Mouse (Mus musculus) ovary, postnatal 14 days (tissue): Measurements from ENCODE around the gene Swi5.
"Not testable (repeated sequence)": the region's sequence is repeated elsewhere in the genome, so short reads cannot be mapped to it uniquely, and the experiment has no call there.

Experiments
- DNase-seq: peaks from one replicate; pipeline ENCODE4 v3.0.0; 2022; ENCODE audit warnings: low spot score

Gene Swi5

DNA sequence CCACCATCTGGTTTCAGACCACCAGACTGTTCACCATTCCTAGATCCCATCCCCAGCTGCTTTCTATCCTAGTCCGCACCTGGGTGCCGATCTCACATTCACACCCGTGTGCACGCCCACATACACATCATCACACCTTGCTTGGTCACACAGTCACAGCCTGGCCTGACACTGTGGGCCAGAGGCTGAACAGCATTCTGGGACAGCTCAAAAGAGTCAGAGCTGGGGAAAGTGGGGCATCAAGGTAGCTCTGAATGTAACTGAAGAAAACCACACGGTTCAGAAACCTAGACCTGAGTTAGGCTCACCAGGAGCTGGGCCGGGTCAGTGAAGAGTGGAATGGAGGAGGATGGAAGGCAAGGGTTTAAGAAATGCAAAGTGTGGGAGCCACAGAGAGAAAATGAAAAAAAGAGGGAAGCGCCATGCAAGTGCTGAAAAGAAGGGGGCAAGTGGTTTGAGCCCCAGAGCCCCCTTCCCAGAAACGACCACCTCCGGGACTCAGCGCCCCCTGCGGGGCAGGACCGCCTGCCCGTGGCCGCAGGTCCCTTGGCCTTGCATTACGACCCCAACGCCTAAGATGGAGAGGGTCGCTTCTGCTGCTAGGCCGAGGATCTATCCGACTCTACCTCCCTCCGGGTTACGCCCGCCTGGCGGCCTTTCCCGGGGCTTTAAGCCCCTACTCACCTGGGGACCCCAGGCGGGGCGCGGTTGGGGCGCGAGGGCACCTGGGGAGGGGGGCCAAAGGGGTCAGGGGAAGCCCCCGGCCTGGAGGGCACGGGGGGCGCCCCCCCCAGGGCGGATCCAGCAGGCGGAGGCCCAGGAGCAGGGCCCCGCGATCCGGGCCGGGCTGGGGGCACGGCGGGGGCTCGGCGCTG lies 23.8 kb upstream of the Swi5 start:
- no peak for DNase-seq

DNA sequence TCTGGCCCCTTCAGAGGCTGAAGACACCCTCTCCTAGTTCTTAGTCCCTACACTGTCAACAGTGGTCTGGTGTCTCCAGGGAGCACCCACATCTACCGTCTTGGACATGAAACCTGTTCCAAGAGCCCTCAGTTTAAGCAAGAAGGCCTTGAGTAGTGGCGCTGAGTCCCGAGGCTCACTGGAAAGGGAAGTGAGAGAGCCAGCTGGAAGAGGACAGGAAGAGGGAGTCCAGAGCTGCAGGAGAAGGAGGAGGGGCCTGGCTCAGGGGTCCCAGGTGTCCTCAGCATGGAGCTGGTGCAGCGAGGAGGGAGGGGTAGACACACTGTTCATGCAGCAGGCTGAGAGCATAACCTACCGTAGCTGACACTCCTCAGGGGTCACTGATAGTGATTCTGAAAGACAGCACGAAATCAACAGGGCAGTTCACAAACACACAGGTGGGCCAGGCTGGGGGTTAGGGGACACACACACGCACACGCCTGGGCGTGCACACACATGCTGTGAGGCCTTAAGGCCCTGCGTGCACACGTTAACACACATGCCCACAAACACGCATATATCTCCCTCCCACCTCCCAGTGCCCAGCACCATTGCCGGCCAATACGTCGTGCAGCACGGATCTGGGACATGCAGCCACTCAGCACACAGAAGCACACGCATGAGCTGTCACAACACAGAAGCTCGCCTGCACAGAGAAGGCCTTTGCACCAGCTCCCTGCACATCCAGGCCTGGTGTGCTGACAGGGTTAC lies 22.4 kb upstream of the Swi5 start:
- DNase-seq, result no peak

- DNase-seq, result no peak
These were observed 21.1 kb upstream of the Swi5 start for GRCm38 (mm10) chr2:32308870-32309568.

- DNase-seq, result no peak
These were observed 20.3 kb upstream of the Swi5 start for GRCm38 (mm10) chr2:32307941-32308760.

GRCm38 (mm10) chr2:32307247-32307798 lies 19.4 kb upstream of the Swi5 start:
- DNase-seq, result no peak

DNA sequence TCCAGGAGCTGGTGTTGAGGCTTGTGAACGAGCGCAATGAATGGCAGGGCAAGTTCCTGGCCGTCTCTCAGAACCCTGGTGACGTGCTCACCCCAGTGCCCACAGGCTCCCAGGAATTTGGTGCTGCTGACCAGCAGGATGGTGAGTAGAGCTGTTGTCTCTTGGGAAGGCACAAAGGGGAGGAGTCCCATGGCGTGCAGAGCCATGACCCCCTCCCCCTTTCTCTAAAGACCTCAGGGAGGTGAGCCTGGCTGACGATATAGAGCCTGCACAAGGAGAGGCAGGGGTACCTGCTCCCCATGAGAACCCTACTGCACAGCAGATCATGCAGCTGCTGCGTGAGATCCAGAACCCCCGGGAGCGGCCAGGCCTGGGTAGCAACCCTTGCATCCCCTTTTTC lies 18.3 kb upstream of the Swi5 start:
- no peak for DNase-seq

- DNase-seq, result no peak
These were observed 17.8 kb upstream of the Swi5 start for GRCm38 (mm10) chr2:32305668-32306067.

GRCm38 (mm10) chr2:32304145-32304832 lies 16.4 kb upstream of the Swi5 start:
- DNase-seq, result no peak

GRCm38 (mm10) chr2:32302952-32303351 lies 15.1 kb upstream of the Swi5 start:
- DNase-seq, result no peak

DNA sequence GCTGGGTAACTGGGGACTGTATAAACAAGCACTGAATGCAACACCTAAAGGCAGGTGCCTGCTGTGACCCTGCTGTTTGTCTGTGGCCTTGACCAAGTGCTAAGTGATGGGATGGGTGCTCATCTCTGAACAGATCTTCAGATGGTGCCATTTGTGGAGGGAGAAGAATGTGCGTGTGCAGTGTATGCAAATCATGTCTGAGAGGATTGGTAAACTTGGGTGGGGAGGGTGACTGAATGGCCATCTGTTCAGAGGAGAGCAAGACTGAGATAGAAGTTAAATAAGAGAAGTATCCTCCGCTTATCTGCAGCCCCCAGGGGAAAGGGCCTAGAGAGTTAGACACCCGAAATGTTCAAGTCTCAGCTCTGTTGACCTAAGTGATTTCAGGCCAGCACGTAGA lies 11.6 kb upstream of the Swi5 start:
- DNase-seq, result no peak

GRCm38 (mm10) chr2:32295842-32296241 lies 8.0 kb upstream of the Swi5 start:
- DNase-seq, result not testable (repeated sequence)

- DNase-seq, result no peak
These were observed 7.4 kb upstream of the Swi5 start for GRCm38 (mm10) chr2:32295285-32295684.

DNA sequence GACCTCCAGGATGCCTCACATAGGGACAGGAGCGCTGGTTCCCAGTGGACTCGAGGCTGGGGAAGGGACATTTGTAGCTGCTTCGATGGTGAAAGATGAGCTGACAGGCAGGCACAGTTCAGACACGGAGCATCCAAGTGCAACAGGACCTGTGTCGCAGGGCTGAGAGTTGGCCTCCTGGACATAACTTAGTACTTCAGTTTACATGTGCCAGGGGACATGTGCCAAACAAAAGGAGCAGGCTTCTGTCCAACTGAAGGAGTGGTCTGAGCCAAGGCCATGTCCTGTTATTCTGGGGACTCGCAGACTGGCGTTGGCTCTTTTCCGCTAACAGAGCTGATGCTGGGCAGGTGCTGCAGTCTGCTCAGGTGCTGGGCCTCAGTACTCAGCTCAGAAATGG lies 6.5 kb upstream of the Swi5 start:
- no peak for DNase-seq

DNA sequence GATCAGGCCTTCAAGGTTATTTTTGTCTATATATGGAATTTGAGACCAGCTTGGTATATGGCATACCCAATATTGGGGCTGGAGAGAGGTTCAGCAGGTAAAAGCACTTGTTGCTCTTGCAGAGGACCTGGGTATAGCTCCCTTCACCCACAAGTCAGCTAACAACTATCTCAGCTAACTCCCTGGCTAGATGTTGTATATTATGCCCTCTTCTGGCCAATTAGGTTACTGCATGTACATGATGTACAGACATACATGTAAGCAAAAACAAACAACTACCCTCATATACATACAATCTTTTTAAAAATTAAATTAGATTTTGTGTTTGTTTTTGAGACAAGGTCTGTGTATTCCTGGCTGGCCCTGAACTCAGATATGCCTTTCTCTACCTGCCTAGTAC lies 1.7 kb upstream of the Swi5 start:
- no peak for DNase-seq

DNA sequence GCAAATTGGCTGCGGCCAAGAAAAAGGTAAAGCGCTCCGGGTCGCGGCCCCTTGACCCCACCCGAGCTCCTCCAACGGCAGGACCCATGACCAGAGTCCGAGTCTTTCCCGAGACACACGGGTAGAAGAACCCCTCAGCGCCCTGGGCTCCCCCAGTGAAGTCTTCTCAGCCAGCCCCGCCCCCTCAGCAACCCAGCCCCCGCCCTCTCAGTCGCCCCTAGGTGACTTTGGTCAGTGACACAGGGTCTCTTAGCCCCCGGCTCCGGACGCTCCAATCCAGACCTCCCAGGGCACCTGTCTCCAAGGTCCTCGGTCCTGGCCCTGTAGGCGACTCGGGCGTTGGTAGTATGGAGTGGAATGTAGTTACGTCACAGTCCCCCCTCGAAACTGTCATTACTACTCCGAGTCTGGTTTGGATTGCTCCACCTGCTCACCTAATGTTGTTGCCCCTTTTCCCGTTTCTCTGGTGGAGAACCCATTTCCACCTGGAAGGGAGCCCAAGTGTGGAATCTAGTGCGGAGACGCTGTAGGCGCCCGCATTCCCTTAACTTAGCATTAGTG lies 576 bp upstream of the Swi5 start:
- no peak for DNase-seq

DNA sequence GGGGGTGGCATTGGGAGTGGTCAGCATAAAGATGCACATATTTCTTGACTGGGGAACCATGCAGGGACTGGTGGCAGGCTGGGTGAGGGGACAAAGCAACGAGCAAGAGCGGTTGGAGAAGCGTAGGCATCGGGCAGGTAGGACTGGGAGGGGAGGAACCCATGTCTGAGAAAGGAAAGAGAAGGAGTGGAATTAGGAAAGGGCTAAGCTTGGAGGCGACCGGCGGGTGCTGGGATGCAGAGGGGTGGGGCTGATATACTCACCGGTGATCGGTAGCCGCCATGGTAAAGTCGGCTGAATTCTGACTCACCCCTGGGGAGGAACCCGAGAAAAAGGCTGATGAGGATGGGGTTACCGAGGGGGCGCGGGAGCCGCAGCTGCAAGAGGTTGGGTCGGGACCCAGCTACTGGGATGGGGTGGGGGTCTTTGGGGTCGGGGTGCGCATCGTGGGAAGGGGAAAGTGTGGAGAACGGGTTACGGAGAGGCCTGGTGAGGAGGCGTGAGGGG lies 488 bp downstream of the Swi5 start, which contains the start of gene Golga2:
Golga2 (plus strand) TSS at position 51 of the 507 bp plus-strand sequence.
- DNase-seq, result no peak

DNA sequence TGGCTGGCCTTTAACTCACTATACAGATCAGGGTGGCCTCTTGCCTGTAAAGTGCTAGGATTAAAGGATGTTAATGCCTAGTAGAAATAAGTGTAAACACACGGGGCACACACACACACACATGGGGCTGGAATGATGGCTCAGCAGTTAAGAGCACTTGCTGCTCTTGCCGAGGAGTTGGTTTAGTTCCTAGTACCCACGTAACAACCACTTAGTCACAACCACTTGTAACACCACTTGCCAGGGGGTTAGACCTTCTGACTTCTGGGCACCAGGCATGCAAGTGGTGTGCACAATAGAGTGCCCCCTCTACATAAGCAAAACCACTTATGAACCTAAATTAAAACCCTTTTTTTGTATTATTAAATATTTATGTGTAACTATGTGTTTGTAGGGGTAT lies 3.9 kb downstream of the Swi5 start:
- DNase-seq, result no peak

DNA sequence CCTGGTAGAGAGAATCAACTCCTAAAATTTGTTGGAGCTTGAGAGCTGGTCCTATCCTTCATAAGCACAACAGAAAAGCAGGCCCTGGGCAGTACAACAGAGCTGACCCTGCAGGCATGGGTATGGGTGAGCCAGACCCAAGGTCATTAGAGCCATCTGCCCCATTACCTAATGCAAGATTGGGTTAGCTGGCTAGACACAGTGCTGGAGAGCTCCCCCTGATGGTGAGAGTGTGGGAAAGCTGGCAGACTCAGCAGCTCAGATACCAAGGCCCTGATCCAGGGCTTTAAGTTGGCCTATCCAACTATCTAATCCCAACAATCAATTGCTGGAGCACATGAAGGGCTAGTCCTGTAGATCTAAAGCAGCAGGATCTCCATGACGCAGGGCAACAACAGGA lies 5.1 kb downstream of the Swi5 start:
- DNase-seq, result peak; percentile 38

- DNase-seq, result no peak
These were observed 5.6 kb downstream of the Swi5 start for GRCm38 (mm10) chr2:32282289-32282688.

DNA sequence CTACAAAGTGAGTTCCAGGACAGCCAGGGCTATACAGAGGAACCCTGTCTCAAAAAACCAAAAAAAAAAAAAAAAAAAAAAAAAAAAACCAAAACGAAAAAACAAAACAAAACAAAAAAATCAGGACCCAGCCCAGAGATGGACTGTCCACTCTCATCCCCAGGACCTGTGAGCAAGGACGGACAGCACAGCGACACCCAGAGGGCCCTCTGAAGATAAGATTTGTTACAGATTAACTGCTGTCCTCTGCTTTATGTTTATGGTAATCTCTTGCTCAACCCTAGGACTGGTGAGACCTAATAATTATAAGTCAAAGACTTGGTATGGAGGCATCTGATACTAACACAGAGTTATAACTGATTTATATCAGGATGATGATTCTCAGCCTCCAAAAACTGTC lies 12.1 kb downstream of the Swi5 start:
- DNase-seq, result no peak
